Mouse (Mus musculus) CH12.LX (cell line): Measurements from ENCODE around the gene Ech1. TPM values are rescaled to one million over a fixed set of nuclear protein-coding genes. Genes with fewer than 3 reads are reported as not detected.

Source experiments
- DNase-seq: peaks from one replicate; pipeline ENCODE4 v3.0.0-alpha.2; 2013; ENCODE audit errors: extremely low read depth
- H3K27ac ChIP-seq: 2 replicates; pipeline ENCODE4 v1.5.1; 2012; ENCODE audit warnings: low read depth, mild to moderate bottlenecking, control low read depth, moderate library complexity; ENCODE audit not compliant: insufficient read depth
- H3K27me3 ChIP-seq: replicated peaks from 2 replicates; pipeline ENCODE3; 2012; ENCODE audit warnings: inconsistent platforms
- H3K36me3 ChIP-seq, 2 experiments: replicated peaks in 1 of 2; 2 replicates each; pipeline versions ENCODE3 to v1.6.1; 2012; ENCODE audit warnings: inconsistent platforms in 1 of 2, low read length in 1 of 2, mild to moderate bottlenecking in 1 of 2, mixed read lengths in 1 of 2, moderate library complexity in 1 of 2; ENCODE audit not compliant: control insufficient read depth in 1 of 2, insufficient read depth in 1 of 2
- H3K4me1 ChIP-seq, 2 experiments: 2 replicates each; pipeline ENCODE4 v1.6.1; 2012; ENCODE audit warnings: inconsistent platforms in 1 of 2, moderate library complexity in 1 of 2; ENCODE audit not compliant: insufficient read depth in 2 of 2, control insufficient read depth in 1 of 2
- H3K4me2 ChIP-seq: 2 replicates; pipeline ENCODE4 v1.6.1; 2012; ENCODE audit warnings: low read depth, mild to moderate bottlenecking, control low read depth; ENCODE audit not compliant: poor library complexity, insufficient read depth, severe bottlenecking
- H3K4me3 ChIP-seq, 3 experiments: fragments of 150-350 bp in 1 of 3; sonication (generic) in 1 of 3; replicated peaks in 1 of 3; 2 replicates each; pipeline versions ENCODE3 to v1.5.1; 2011 to 2012; ENCODE audit warnings: low read depth in 2 of 3, low read length in 2 of 3, mild to moderate bottlenecking in 2 of 3, moderate library complexity in 2 of 3, control low read depth in 1 of 3, improper control_type of control experiment in 1 of 3, inconsistent platforms in 1 of 3, mixed read lengths in 1 of 3; ENCODE audit not compliant: poor library complexity in 1 of 3
- H3K79me2 ChIP-seq: replicated peaks from 2 replicates; pipeline ENCODE4 v1.6.1; 2012; ENCODE audit warnings: mild to moderate bottlenecking, moderate library complexity; ENCODE audit not compliant: control insufficient read depth, poor library complexity, insufficient read depth, severe bottlenecking; ENCODE audit errors: extremely low read depth
- H3K9ac ChIP-seq: 2 replicates; pipeline ENCODE4 v1.6.1; 2012; ENCODE audit warnings: low read depth, mild to moderate bottlenecking, control low read depth, moderate library complexity; ENCODE audit not compliant: insufficient read depth
- H3K9me3 ChIP-seq: replicated peaks from 2 replicates; pipeline ENCODE3; 2012; ENCODE audit warnings: low read length, inconsistent platforms, mixed read lengths
- BHLHE40 ChIP-seq: IDR thresholded peaks from 2 replicates; pipeline ENCODE4 v1.6.1; 2011; ENCODE audit warnings: mild to moderate bottlenecking, low read depth, low read length, improper control_type of control experiment
- CHD1 ChIP-seq: IDR thresholded peaks from 2 replicates; pipeline ENCODE4 v1.6.1; 2012; ENCODE audit warnings: low read depth, low read length, improper control_type of control experiment, inconsistent platforms
- CHD2 ChIP-seq: IDR thresholded peaks from 2 replicates; pipeline ENCODE4 v1.6.1; 2011; ENCODE audit warnings: low read length, improper control_type of control experiment
- CTCF ChIP-seq, 2 experiments: IDR thresholded peaks in 1 of 2; conservative IDR thresholded peaks in 1 of 2; 2 replicates each; pipeline ENCODE4 v1.5.1; 2011 to 2012; ENCODE audit warnings: low read depth in 2 of 2, low read length in 2 of 2, improper control_type of control experiment in 1 of 2, inconsistent platforms in 1 of 2, mild to moderate bottlenecking in 1 of 2, moderate library complexity in 1 of 2
- E2F4 ChIP-seq: IDR thresholded peaks from 2 replicates; pipeline ENCODE4 v1.6.1; 2011; ENCODE audit warnings: low read depth, low read length, improper control_type of control experiment; ENCODE audit not compliant: insufficient replicate concordance
- ELF1 ChIP-seq: IDR thresholded peaks from 2 replicates; pipeline ENCODE4 v1.6.1; 2014; ENCODE audit warnings: low read depth, mild to moderate bottlenecking, inconsistent platforms, low read length, improper control_type of control experiment
- EP300 ChIP-seq: IDR thresholded peaks from 2 replicates; pipeline ENCODE4 v1.6.1; 2011; ENCODE audit warnings: low read length, improper control_type of control experiment
- ETS1 ChIP-seq: conservative IDR thresholded peaks from 2 replicates; pipeline ENCODE4 v1.6.1; 2012; ENCODE audit warnings: low read depth, mild to moderate bottlenecking, inconsistent platforms, low read length, improper control_type of control experiment, moderate library complexity
- GABPA ChIP-seq: IDR thresholded peaks from 2 replicates; pipeline ENCODE4 v1.6.1; 2012; ENCODE audit warnings: low read depth, low read length, improper control_type of control experiment, inconsistent platforms; ENCODE audit not compliant: insufficient replicate concordance
- HCFC1 ChIP-seq: IDR thresholded peaks from 2 replicates; pipeline ENCODE4 v1.6.1; 2012; ENCODE audit warnings: low read depth, mild to moderate bottlenecking, inconsistent platforms, low read length, improper control_type of control experiment
- IRF4 ChIP-seq: IDR thresholded peaks from 2 replicates; pipeline ENCODE4 v1.6.1; 2014; ENCODE audit warnings: low read depth, mild to moderate bottlenecking, inconsistent platforms, low read length, improper control_type of control experiment
- JUN ChIP-seq: IDR thresholded peaks from 2 replicates; pipeline ENCODE4 v1.6.1; 2011; ENCODE audit warnings: low read depth, mild to moderate bottlenecking, low read length, improper control_type of control experiment, moderate library complexity; ENCODE audit not compliant: insufficient read depth
- JUND ChIP-seq: conservative IDR thresholded peaks from 2 replicates; pipeline ENCODE4 v1.6.1; 2011; ENCODE audit warnings: low read depth, low read length, improper control_type of control experiment
- KAT2A ChIP-seq: IDR thresholded peaks from 2 replicates; pipeline ENCODE4 v1.6.1; 2012; ENCODE audit warnings: low read length, improper control_type of control experiment, inconsistent platforms; ENCODE audit not compliant: insufficient replicate concordance
- MAFK ChIP-seq: IDR thresholded peaks from 2 replicates; pipeline ENCODE4 v1.6.1; 2011; ENCODE audit warnings: low read length, improper control_type of control experiment; ENCODE audit not compliant: insufficient replicate concordance
- MAX ChIP-seq: IDR thresholded peaks from 2 replicates; pipeline ENCODE4 v1.6.1; 2011; ENCODE audit warnings: low read length, improper control_type of control experiment
- MAZ ChIP-seq: IDR thresholded peaks from 2 replicates; pipeline ENCODE4 v1.6.1; 2012; ENCODE audit warnings: low read depth, mild to moderate bottlenecking, inconsistent platforms, low read length, improper control_type of control experiment, moderate library complexity
- MEF2A ChIP-seq: IDR thresholded peaks from 2 replicates; pipeline ENCODE4 v1.6.1; 2014; ENCODE audit warnings: low read depth, mild to moderate bottlenecking, inconsistent platforms, low read length, improper control_type of control experiment, borderline replicate concordance
- MXI1 ChIP-seq: IDR thresholded peaks from 2 replicates; pipeline ENCODE4 v1.6.1; 2011; ENCODE audit warnings: mild to moderate bottlenecking, low read depth, low read length, improper control_type of control experiment
- MYC ChIP-seq: IDR thresholded peaks from 2 replicates; pipeline ENCODE4 v1.6.1; 2011; ENCODE audit warnings: low read depth, mild to moderate bottlenecking, improper control_type of control experiment, low read length
- NELFE ChIP-seq: IDR thresholded peaks from 2 replicates; pipeline ENCODE4 v1.6.1; 2011; ENCODE audit warnings: low read depth, low read length, improper control_type of control experiment
- NRF1 ChIP-seq: IDR thresholded peaks from 2 replicates; pipeline ENCODE4 v1.6.1; 2014; ENCODE audit warnings: low read depth, mild to moderate bottlenecking, inconsistent platforms, low read length, improper control_type of control experiment, moderate library complexity
- PAX5 ChIP-seq: IDR thresholded peaks from 2 replicates; pipeline ENCODE4 v1.6.1; 2012; ENCODE audit warnings: low read length, inconsistent platforms, mixed read lengths
- POLR2A ChIP-seq: IDR thresholded peaks from 2 replicates; pipeline ENCODE4 v1.6.1; 2011; ENCODE audit warnings: low read depth, mild to moderate bottlenecking, improper control_type of control experiment, low read length
- POLR2AphosphoS2 ChIP-seq: IDR thresholded peaks from 2 replicates; pipeline ENCODE4 v1.6.1; 2011; ENCODE audit warnings: low read depth, low read length, improper control_type of control experiment
- RAD21 ChIP-seq: IDR thresholded peaks from 2 replicates; pipeline ENCODE4 v1.6.1; 2011; ENCODE audit warnings: low read depth, mild to moderate bottlenecking, low read length, improper control_type of control experiment, moderate library complexity
- RCOR1 ChIP-seq: conservative IDR thresholded peaks from 2 replicates; pipeline ENCODE4 v1.6.1; 2012; ENCODE audit warnings: low read depth, mild to moderate bottlenecking, inconsistent platforms, low read length, improper control_type of control experiment
- SIN3A ChIP-seq: IDR thresholded peaks from 2 replicates; pipeline ENCODE4 v1.6.1; 2012; ENCODE audit warnings: low read length, improper control_type of control experiment, inconsistent platforms
- SMC3 ChIP-seq: IDR thresholded peaks from 2 replicates; pipeline ENCODE4 v1.6.1; 2011; ENCODE audit warnings: low read depth, low read length, improper control_type of control experiment
- TBP ChIP-seq: conservative IDR thresholded peaks from 2 replicates; pipeline ENCODE4 v1.6.1; 2011; ENCODE audit warnings: low read depth, low read length, improper control_type of control experiment
- TCF12 ChIP-seq: IDR thresholded peaks from 2 replicates; pipeline ENCODE4 v1.6.1; 2014; ENCODE audit warnings: low read depth, mild to moderate bottlenecking, inconsistent platforms, low read length, improper control_type of control experiment
- UBTF ChIP-seq: IDR thresholded peaks from 2 replicates; pipeline ENCODE4 v1.6.1; 2012; ENCODE audit warnings: low read depth, mild to moderate bottlenecking, inconsistent platforms, low read length, improper control_type of control experiment, moderate library complexity
- USF1 ChIP-seq: IDR thresholded peaks from 2 replicates; pipeline ENCODE4 v1.6.1; 2014; ENCODE audit warnings: low read depth, mild to moderate bottlenecking, inconsistent platforms, low read length, improper control_type of control experiment
- USF2 ChIP-seq: conservative IDR thresholded peaks from 2 replicates; pipeline ENCODE4 v1.6.1; 2011; ENCODE audit warnings: low read depth, low read length, improper control_type of control experiment
- ZC3H11A ChIP-seq: IDR thresholded peaks from 2 replicates; pipeline ENCODE4 v1.6.1; 2012; ENCODE audit warnings: low read depth, mild to moderate bottlenecking, inconsistent platforms, low read length, improper control_type of control experiment
- ZKSCAN1 ChIP-seq: IDR thresholded peaks from 2 replicates; pipeline ENCODE4 v1.6.1; 2012; ENCODE audit warnings: low read depth, inconsistent platforms, low read length, improper control_type of control experiment, borderline replicate concordance
- ZMIZ1 ChIP-seq: IDR thresholded peaks from 2 replicates; pipeline ENCODE4 v1.6.1; 2012; ENCODE audit warnings: low read depth, mild to moderate bottlenecking, inconsistent platforms, low read length, improper control_type of control experiment
- ZNF384 ChIP-seq: IDR thresholded peaks from 2 replicates; pipeline ENCODE4 v1.6.1; 2012; ENCODE audit warnings: low read depth, low read length, improper control_type of control experiment, inconsistent platforms
- dilution Hi-C: fragments of 300-500 bp; cut with MboI; formaldehyde crosslinking; loops from 2 replicates; pipeline ENCODE4 v1.14.3; 2020; ENCODE audit warnings: low sequenced_read_pairs; ENCODE audit not compliant: extremely low pct_unique_long_range_greater_than_20kb, extremely low pct_ligation_motif_present
- in situ Hi-C: fragments of 300-500 bp; cut with MboI; formaldehyde crosslinking; loops from 3 replicates; pipeline ENCODE4 v1.14.3; 2019; ENCODE audit warnings: low sequenced_read_pairs, low pct_ligation_motif_present, low pct_unique_long_range_greater_than_20kb, mixed read lengths
- polyA plus RNA-seq: library from polyadenylated mRNA; unstranded; fragments of >175 nt; gene quantifications from 2 replicates; pipeline ENCODE4 v1.2.1, GENCODE M21; 2012; ENCODE audit warnings: low read depth; ENCODE audit not compliant: insufficient read length
- total RNA-seq, 2 experiments: library from RNA; depleted of rRNA; stranded (reverse); fragments of 300-350 nt in 1 of 2; fragments of >200 nt in 1 of 2; gene quantifications; 2 replicates each; pipeline ENCODE4 v1.2.3; 2012 to 2014

The Ech1 gene
- total and polyA plus RNA-seq, 3 experiments: 67.6 to 124 (median 119) TPM

GRCm38 (mm10) chr7:28795832-28796231 lies 29.2 kb upstream of the Ech1 start:
- H3K9ac ChIP-seq: peak overlapping the region; percentile 86
- peaks cover 12% of the 10 kb centered on the region for H3K79me2 ChIP-seq
- peak overlapping the region; percentile 73 for H3K4me2 ChIP-seq
- peak overlapping the region; percentile 90 for H3K27ac ChIP-seq
- peak; percentile 85 for DNase-seq
- TF ChIP-seq TCF12: peak; percentile 80
- no peak for TF ChIP-seq CHD1
- no peak for TF ChIP-seq CTCF (conservative IDR thresholded peaks at IDR 0.05 in 1 of 2, IDR thresholded peaks at IDR 0.05 in 1 of 2; ENCODE audit: low read depth in 2 of 2, low read length in 2 of 2)
- no peak for TF ChIP-seq EP300
- no peak for TF ChIP-seq USF1
- peak; percentile 80 for TF ChIP-seq POLR2A
- TF ChIP-seq MEF2A: 0 out of 2 replicates have a peak, but pooled peaks have one; percentile 35
- no peak for TF ChIP-seq JUND
- peak; percentile 76 for TF ChIP-seq HCFC1
- TF ChIP-seq GABPA: no peak
- no peak; the same call in none of the 2 replicates for TF ChIP-seq ZMIZ1
- no peak for TF ChIP-seq SMC3
- peak; percentile 90 for TF ChIP-seq ELF1
- TF ChIP-seq CHD2: no peak
- no peak for TF ChIP-seq RCOR1
- no peak for TF ChIP-seq MAFK
- TF ChIP-seq KAT2A: peak; percentile 66; the same call in 1 of the 2 replicates
- peak; percentile 18; the same call in 1 of the 2 replicates for TF ChIP-seq MAX
- TF ChIP-seq PAX5: no peak
- TF ChIP-seq ZC3H11A: no peak
- TF ChIP-seq E2F4: no peak
- no peak for TF ChIP-seq ZNF384
- TF ChIP-seq NELFE: peak; percentile 83
- TF ChIP-seq POLR2AphosphoS2: peak; percentile 43; the same call in 1 of the 2 replicates
- TF ChIP-seq MAZ: no peak
- TF ChIP-seq ZKSCAN1: no peak
- no peak for TF ChIP-seq ETS1
- TF ChIP-seq USF2: no peak
- peak; percentile 34; the same call in 1 of the 2 replicates for TF ChIP-seq NRF1
- 0 out of 2 replicates have a peak, but pooled peaks have one; percentile 28 for TF ChIP-seq BHLHE40
- TF ChIP-seq MYC: no peak
- TF ChIP-seq RAD21: no peak
- peak; percentile 89 for TF ChIP-seq TBP
- no peak for TF ChIP-seq UBTF
- peak; percentile 45; the same call in 1 of the 2 replicates for TF ChIP-seq IRF4
- no peak for TF ChIP-seq JUN
- TF ChIP-seq SIN3A: no peak
- no peak; the same call in 1 of the 2 replicates for TF ChIP-seq MXI1
- TF ChIP-seq, all 38 proteins: peak for 13
- H3K4me1 ChIP-seq: peaks cover 20 to 43% of the 10 kb centered on the region in 2 experiments
- in situ Hi-C loops: loop anchor here (5.0 to 25.0 kb wide), 2 partner anchors 71 to 241 kb away; no protein-coding TSS in a partner anchor
- dilution Hi-C loops: no loop called here
- H3K4me3 ChIP-seq: peak overlapping the region; percentile 63 to 87 (median 84)
- no peaks in the 10 kb centered on the region for H3K27me3 ChIP-seq
- H3K9me3 ChIP-seq: no peaks in the 10 kb centered on the region
- peaks cover 21 to 32% of the 10 kb centered on the region in 2 experiments for H3K36me3 ChIP-seq
